Mouse (Mus musculus) splenic B cell, adult 2 months (primary cell): ENCODE measurements around the gene Serpinb7.

Source experiments
- DNase-seq: peaks from one replicate; pipeline ENCODE4 v3.0.0-alpha.2; 2011; ENCODE audit warnings: low read depth, low spot score
- H3K27me3 ChIP-seq: 2 replicates; pipeline ENCODE4 v1.6.1; 2012; ENCODE audit warnings: mild to moderate bottlenecking, low read length, moderate library complexity, mixed read lengths; ENCODE audit not compliant: control insufficient read depth, poor library complexity, insufficient read depth, severe bottlenecking
- H3K36me3 ChIP-seq: 2 replicates; pipeline ENCODE4 v1.6.1; 2012; ENCODE audit warnings: mild to moderate bottlenecking, low read length, moderate library complexity, mixed read lengths; ENCODE audit not compliant: control insufficient read depth, poor library complexity, insufficient read depth, severe bottlenecking

Serpinb7 gene

DNA sequence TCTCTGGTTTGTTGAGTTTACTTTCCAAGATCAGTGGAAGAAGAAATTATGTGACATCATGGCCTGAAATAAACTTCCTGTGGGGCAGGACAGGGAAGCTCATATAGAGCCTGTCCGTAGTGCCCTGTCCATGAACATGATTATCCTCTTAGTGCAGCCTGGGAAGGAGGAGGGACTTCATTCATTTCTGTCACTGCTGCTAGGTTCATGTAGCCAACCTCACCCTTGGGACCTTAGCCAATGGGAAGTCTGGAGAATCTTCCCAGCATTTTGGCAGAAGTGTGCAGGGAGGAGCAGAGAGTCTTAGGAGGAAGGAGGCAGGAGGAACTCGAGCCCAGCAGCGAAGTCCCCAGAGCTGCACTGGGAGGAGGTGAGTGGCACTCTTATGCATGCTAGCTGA, at the start of gene Serpinb7:
Serpinb7 (plus strand) TSS at position 301 of the 400 bp plus-strand sequence.
- no peak for DNase-seq
- H3K27me3 ChIP-seq = no peaks in the 10 kb centered on the region
- H3K36me3 ChIP-seq = no peaks in the 10 kb centered on the region

DNA sequence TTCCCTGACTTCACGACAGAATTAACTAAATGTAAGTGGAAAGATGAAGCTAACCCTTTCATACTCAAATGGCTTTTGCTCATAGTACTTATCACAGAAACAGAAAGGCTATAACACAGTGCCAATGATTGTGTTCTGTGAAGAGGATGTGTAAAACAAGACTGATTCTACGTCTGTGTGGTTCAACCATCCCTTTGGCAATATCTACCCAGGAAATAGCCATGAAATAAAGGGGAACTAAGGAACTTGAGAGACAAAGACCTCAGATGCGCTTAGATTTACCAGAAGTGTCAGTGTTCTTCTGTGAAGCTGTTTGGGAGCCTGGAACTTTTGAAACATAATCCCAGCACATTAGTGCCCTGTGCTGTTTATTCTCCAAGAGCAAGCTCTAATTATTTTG, 49.1 kb upstream of the Serpinb7 start:
- no peak for DNase-seq
- Histone ChIP-seq H3K36me3 (no peaks in the 10 kb centered on the region), H3K27me3 (no peaks in the 10 kb centered on the region)

DNA sequence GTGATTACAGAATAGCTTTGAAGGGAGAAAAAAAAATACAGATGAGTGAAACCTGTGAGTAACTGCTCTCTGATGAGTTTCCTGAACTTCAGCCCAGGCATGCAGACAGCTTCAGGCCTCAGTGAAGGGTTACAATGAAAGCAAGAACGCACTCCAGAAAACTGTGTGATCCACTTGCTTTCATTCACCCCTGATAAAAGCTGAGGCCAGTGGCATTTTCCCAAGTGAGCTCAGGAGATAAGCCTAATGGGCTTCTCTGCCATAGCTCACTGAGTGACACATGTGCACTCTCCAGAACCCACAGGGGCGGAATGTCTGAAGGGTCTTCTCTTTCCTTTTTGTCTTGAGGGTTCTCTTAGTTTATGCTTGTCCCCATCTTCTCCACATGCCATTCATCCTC, 48.3 kb upstream of the Serpinb7 start:
- Histone ChIP-seq H3K36me3 (no peaks in the 10 kb centered on the region), H3K27me3 (no peaks in the 10 kb centered on the region)
- DNase-seq = no peak

DNA sequence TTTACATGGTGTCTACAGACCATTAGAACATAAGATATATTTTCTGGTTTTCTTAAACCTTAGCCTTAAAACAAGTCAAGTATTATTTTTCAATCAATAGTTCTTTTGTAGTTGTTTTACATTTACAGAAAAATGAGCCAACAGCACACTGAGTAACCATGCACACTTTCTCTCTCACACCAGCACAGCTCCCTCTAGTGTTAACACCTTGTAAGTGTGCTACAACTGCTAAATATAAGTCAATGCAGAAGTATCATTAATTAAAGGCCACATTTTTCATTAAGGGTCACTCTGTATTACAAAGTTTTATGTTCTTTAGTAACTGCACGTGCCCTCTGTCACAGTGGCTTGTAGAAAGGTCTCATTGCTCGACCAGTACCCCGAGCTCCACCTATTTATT, 46.4 kb upstream of the Serpinb7 start:
- H3K36me3 ChIP-seq = no peaks in the 10 kb centered on the region
- peak; percentile 60 for DNase-seq
- no peaks in the 10 kb centered on the region for H3K27me3 ChIP-seq

DNA sequence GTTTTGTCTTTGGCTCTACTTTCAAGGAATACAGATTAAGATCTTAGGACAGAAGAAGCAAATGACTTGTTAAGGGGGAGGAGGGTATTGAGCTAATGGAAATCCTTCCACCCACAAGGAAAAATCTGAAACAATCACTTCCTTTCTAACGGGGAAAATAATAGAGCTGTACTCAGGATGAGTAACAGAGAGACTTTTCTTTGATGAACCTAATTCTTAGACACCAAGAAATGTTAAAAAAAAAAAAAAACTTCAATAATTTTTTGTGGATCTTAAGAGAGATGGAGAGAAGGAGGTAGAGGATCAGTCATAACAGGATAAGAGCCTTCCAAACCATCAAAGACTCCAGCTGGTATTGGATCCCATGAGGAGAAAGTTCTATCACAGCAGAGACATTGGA, 38.6 kb upstream of the Serpinb7 start, which contains the start of gene Serpinb11:
Serpinb11 (plus strand) TSS at position 301 of the 400 bp plus-strand sequence.
- Histone ChIP-seq H3K36me3 (no peaks in the 10 kb centered on the region), H3K27me3 (no peaks in the 10 kb centered on the region)
- DNase-seq = no peak

DNA sequence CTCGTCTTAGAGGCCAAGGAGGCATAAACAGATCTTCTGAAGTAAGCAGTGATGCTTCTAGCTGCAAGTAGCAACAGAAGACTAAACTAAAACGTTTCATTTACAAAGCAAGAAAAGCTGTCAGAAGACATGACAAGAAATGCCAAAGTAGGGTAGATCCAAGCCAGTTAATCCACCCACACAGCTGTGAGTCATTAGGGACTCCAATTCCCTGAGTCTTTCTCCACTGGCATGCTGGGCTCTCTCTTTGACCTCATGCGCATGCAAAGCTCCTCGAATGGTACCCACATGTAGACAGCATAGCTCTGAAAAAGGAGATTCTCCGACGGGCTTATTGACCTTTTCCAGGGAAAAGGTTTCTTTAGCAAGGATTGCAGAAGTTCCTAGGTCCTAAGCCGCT, 33.5 kb upstream of the Serpinb7 start:
- H3K36me3 ChIP-seq = no peaks in the 10 kb centered on the region
- no peak for DNase-seq
- H3K27me3 ChIP-seq = no peaks in the 10 kb centered on the region

DNA sequence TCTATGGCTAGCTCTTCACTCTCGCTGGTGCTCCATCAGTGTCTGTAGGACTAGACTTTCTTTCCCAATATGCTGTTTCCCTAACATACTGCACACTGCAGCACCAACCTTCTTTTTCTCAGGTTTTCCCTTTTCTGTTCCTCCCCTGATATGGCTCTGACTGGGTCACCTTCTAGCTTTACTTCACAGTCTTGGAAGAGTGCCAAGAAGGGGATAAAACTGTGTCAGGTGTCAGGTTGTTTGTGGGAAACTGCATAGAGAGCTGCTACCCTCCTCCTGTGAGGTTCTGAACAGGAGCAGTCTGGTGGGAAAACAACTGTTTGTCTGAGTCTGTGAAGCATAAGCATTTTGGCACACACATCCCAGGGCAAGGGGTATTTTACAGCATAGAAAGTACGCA, 30.5 kb upstream of the Serpinb7 start:
- Histone ChIP-seq H3K27me3 (no peaks in the 10 kb centered on the region), H3K36me3 (no peaks in the 10 kb centered on the region)
- DNase-seq = no peak

DNA sequence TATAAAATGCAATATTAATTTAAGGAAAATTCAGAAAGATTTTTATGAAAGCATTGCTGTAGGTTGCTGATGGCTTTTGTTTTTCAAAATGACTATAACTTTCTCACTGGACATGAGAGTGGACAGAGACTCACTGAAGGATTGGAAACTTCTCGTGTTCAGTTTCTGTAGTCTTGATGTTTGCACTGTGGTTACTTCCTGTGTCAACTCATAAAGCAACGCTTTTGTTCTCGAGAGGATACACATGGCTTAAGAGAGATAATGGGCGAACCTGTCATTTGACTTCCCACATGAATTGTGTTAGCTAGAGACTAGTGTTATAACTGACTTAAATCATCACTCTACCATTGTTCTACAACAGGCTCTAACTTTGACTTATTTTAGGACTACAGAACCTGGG, 22.5 kb upstream of the Serpinb7 start:
- Histone ChIP-seq H3K27me3 (no peaks in the 10 kb centered on the region), H3K36me3 (no peaks in the 10 kb centered on the region)
- peak; percentile 27 for DNase-seq

DNA sequence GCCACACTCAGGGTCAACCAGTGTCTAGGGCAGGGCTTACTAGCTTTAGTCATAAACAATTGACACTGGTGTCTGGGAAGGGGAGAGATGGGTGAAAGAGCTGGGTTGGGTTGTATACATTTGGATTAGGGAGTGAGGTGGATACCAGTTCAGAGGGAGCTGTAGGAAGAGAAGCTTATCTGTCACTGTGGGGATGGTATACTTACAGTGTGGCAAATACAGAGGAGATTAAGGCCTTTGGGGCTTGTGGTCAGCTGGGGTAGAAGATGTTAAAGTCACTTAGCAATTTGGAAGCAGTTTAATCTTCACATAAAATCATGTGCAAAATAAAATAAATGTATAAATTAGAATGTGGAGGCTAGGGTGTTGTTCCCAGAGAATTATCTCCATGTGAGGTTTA, 21.1 kb upstream of the Serpinb7 start:
- no peaks in the 10 kb centered on the region for H3K36me3 ChIP-seq
- no peaks in the 10 kb centered on the region for H3K27me3 ChIP-seq
- DNase-seq = no peak

DNA sequence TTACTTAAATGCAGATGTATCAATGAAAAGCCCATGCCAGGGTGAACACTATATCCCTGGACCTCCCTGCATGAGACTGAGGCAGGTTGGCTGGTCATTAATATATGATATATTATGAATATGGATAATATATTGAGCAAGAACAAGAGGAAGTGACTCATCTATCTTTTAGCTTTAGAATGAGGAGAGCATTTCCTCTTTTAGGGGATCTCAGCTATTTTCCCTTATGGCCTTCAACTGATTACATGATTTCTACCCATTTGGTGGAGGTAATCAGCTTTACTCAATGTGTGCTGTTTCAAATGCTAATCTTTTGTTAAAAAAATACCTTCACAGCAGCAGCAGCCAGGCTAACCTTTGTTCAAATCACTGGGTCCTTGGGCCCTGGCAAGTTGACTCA, 18.0 kb upstream of the Serpinb7 start:
- no peaks in the 10 kb centered on the region; the same call in 1 of the 2 replicates for H3K27me3 ChIP-seq
- no peaks in the 10 kb centered on the region for H3K36me3 ChIP-seq
- DNase-seq = peak; percentile 10

DNA sequence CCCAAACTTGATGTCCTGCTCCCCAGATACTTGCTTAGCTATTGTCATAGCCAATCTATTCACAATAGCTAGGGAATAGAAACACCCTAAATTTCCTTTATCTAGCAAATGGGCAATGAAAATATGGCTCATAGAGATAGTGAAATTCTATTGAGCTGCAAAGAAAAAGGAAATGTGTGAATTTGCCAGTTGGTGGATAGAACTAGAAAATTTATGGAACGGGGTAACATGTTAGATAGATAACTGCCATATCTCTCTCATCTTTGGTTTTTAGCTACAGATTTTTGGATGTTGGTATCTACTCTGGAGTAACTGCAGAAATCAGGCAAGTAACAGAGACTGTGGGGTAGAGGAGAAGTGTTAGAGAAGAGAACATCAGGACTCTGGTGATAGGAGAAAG, 17.1 kb upstream of the Serpinb7 start:
- DNase-seq = no peak
- Histone ChIP-seq H3K27me3 (no peaks in the 10 kb centered on the region; the same call in 1 of the 2 replicates), H3K36me3 (no peaks in the 10 kb centered on the region)

DNA sequence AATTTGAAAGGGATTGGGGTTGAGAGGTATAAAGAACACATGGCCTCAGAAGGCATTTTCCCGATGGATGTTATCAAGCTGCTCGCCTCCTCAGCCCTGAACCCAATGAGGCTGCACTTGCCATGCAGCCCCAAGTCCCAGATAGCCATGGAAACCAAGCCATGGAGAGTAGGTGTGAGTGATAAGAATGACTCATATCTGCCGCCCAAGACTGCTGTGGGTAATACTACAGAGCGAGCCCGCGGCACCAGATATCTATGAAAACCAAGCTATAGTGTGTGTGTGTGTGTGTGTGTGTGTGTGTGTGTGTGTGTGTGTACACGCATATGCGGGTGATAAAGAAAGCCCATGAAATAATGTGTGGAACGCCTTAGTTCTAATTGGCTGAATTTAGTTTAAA, 14.9 kb upstream of the Serpinb7 start:
- no peaks in the 10 kb centered on the region; the same call in 1 of the 2 replicates for H3K27me3 ChIP-seq
- no peak for DNase-seq
- H3K36me3 ChIP-seq = no peaks in the 10 kb centered on the region

DNA sequence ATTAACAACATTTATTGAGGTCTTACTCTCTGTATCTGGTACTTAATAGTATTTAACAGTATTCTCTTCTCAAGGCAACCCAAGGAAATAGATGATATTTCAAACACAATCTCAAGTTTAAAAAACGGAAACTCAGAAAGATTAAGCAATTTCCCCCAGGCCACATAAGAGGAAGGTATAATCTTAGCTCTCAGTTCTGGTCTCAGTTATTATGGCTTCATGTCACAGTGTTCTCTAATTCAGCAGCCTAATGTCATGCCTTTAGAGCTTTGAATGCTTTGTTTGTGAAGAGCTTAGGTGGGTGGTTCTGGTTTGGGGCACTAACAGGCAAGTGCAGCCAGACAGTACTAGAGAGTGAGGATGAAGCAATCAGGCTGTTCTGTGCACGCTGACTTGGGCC, 9.7 kb upstream of the Serpinb7 start:
- no peaks in the 10 kb centered on the region for H3K36me3 ChIP-seq
- H3K27me3 ChIP-seq = no peaks in the 10 kb centered on the region
- peak; percentile 25 for DNase-seq

DNA sequence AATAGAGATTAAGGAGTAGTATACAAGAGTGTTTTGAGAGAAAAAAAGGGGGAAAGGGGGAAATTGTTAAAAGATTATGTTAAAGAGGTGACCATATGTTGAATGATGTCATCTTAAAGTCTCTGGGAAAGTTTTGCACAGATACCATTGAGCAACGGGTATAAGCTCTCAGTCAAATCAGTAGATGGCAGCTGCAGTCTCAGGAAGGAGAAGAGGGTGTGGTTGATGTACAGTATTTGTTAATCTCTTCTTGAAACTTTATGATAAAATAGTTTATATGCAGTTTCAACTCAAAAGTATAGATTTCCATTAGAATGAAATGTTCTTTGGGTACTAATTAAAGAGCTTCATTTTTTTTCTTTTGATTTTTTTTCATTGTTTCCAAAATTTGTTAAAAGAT, 2.0 kb upstream of the Serpinb7 start:
- no peaks in the 10 kb centered on the region for H3K36me3 ChIP-seq
- H3K27me3 ChIP-seq = no peaks in the 10 kb centered on the region

DNA sequence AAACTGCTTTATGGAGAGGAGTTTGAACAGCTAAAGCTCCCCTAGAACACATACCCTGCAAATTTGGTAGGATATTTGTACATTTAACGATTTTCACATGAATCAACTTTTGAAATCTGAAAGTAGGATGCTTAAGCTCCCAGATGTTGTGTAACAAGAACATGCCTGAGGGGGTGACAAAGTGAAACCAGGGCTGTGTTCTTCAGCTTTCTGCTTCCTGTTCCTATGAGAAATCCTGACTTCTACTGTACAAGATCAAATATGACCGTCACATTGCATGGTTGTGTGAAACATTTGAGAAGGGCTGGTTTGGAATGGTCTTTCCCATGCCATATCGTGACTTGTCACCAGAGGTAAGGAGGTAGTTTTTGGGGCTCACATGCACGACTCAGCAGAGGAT, 2.6 kb downstream of the Serpinb7 start:
- Histone ChIP-seq H3K27me3 (no peaks in the 10 kb centered on the region), H3K36me3 (no peaks in the 10 kb centered on the region)
- DNase-seq = no peak

More for the DNA sequence above, 2.0 kb upstream of the Serpinb7 start:
- DNase-seq = no peak

DNA sequence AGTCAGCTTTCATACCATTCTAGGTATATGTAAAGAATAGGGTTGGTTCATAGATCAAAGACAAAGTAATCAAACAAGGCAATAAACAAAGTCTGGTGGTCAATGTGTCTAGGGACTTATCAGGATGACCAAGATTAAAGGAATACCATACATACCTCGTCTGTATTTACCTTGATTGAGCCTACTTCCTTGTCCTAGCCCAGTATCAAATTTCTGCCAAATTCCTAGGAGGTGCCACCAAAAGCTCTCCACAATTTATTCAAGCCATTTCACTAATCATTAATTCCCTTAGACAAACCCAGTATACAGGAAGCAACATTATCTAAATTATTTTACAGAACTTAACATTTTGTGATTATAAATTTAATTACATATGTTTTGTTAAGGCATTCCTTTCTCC, 15.2 kb downstream of the Serpinb7 start:
- Histone ChIP-seq H3K36me3 (no peaks in the 10 kb centered on the region), H3K27me3 (no peaks in the 10 kb centered on the region)
- DNase-seq = no peak
